Mouse (Mus musculus) embryonic facial prominence, embryonic 10.5 days (tissue): Measurements from ENCODE around the gene Gprasp1. TPM values are rescaled to one million over a fixed set of nuclear protein-coding genes. Genes with fewer than 3 reads are reported as not detected.
"Not testable (repeated sequence)": the region's sequence is repeated elsewhere in the genome, so short reads cannot be mapped to it uniquely, and the experiment has no call there.

ENCODE experiments used
- DNase-seq: peaks from one replicate; pipeline ENCODE4 v3.0.0-alpha.2; 2017; ENCODE audit warnings: low spot score
- H3K27ac ChIP-seq: fragments of 300-500 bp; sonication (generic); replicated peaks from 2 replicates; pipeline ENCODE4 v1.5.1; 2016; ENCODE audit warnings: mild to moderate bottlenecking
- H3K27me3 ChIP-seq: fragments of 300-500 bp; sonication (generic); replicated peaks from 2 replicates; pipeline ENCODE4 v1.6.1; 2016; ENCODE audit warnings: low read depth, mild to moderate bottlenecking; ENCODE audit not compliant: poor library complexity, severe bottlenecking
- H3K36me3 ChIP-seq: fragments of 300-500 bp; sonication (generic); replicated peaks from 2 replicates; pipeline ENCODE4 v1.6.1; 2016; ENCODE audit warnings: mild to moderate bottlenecking, moderate library complexity
- H3K4me1 ChIP-seq: fragments of 300-500 bp; sonication (generic); 2 replicates; pipeline ENCODE4 v1.6.1; 2016
- H3K4me3 ChIP-seq: fragments of 300-500 bp; sonication (generic); 2 replicates; pipeline ENCODE4 v1.5.1; 2016; ENCODE audit warnings: mild to moderate bottlenecking, moderate library complexity
- H3K9me3 ChIP-seq: fragments of 300-500 bp; sonication (generic); 2 replicates; pipeline ENCODE4 v1.6.1; 2016; ENCODE audit warnings: mild to moderate bottlenecking
- WGBS: fragments of 180-500 bp; shearing (Covaris S2); methylation state at CpG from one replicate; pipeline ENCODE4 v1.1.7; 2016; 5-methylcytosine and 5-hydroxymethylcytosine counted together
- polyA plus RNA-seq: library from polyadenylated mRNA; unstranded; fragments of >200 nt; fragmentation: Nextera tagmentation; extraction: Ambion mirVana; gene quantifications from 2 replicates; pipeline ENCODE4 v1.2.1, GENCODE M21; 2016

Gprasp1 gene
- polyA plus RNA-seq, 1 experiment from 2014 or later, result 55.4 TPM

- Histone ChIP-seq H3K27ac (no peak overlapping the region), H3K9me3 (no peaks in the 10 kb centered on the region), H3K27me3 (peaks cover 7% of the 10 kb centered on the region; the same call in 1 of the 2 replicates), H3K36me3 (peaks cover 4% of the 10 kb centered on the region; the same call in 1 of the 2 replicates), H3K4me1 (no peaks in the 10 kb centered on the region), H3K4me3 (no peak overlapping the region)
- WGBS, result 84% methylated on average over 2 of the region's 2 CpGs
- DNase-seq, result no peak
Observed at GRCm38 (mm10) chrX:135768565-135768964, 26.0 kb downstream of the Gprasp1 start.

DNA sequence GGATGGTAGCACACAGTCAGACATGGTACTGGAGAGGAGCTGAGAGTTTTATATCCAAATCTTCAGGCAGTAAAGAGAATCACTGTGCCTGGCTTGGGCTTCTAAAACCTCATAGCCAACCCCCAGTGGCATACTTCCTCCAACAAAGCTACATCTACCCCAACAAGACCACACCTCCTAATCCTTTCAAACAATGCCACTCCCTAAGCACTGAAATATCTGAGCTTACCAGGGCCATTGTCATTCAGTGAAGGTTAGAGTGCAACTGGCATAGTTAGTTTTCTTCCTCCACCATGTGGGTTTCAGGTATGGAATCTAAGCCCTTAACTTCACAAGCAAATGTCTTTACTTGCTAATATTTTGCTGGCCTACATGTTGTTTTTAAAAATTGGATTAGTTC, 49.0 kb downstream of the Gprasp1 start:
- Histone ChIP-seq H3K9me3 (no peaks in the 10 kb centered on the region), H3K36me3 (no peaks in the 10 kb centered on the region), H3K27me3 (peaks cover 5% of the 10 kb centered on the region; the same call in 1 of the 2 replicates), H3K4me3 (no peak overlapping the region), H3K27ac (no peak overlapping the region), H3K4me1 (no peaks in the 10 kb centered on the region)
- DNase-seq, result no peak

- Histone ChIP-seq H3K36me3 (no peaks in the 10 kb centered on the region), H3K27ac (no peak overlapping the region), H3K9me3 (no peaks in the 10 kb centered on the region), H3K4me1 (no peaks in the 10 kb centered on the region), H3K27me3 (peaks cover 5% of the 10 kb centered on the region; the same call in 1 of the 2 replicates), H3K4me3 (no peak overlapping the region)
- DNase-seq, result no peak
- WGBS, result 81% methylated on average over 6 of the region's 6 CpGs
Observed at GRCm38 (mm10) chrX:135792326-135792725, 49.8 kb downstream of the Gprasp1 start.

- Histone ChIP-seq H3K36me3 (peaks cover 21% of the 10 kb centered on the region), H3K4me3 (peak overlapping the region; percentile 69), H3K27ac (peak overlapping the region; percentile 82)
- 19% methylated on average over 27 of the region's 27 CpGs for WGBS
- H3K9me3 ChIP-seq, H3K27me3 ChIP-seq, H3K4me1 ChIP-seq: not testable (repeated sequence)
- peak; percentile 78 for DNase-seq
Observed at GRCm38 (mm10) chrX:135795591-135796304, 53.2 kb downstream of the Gprasp1 start.

DNA sequence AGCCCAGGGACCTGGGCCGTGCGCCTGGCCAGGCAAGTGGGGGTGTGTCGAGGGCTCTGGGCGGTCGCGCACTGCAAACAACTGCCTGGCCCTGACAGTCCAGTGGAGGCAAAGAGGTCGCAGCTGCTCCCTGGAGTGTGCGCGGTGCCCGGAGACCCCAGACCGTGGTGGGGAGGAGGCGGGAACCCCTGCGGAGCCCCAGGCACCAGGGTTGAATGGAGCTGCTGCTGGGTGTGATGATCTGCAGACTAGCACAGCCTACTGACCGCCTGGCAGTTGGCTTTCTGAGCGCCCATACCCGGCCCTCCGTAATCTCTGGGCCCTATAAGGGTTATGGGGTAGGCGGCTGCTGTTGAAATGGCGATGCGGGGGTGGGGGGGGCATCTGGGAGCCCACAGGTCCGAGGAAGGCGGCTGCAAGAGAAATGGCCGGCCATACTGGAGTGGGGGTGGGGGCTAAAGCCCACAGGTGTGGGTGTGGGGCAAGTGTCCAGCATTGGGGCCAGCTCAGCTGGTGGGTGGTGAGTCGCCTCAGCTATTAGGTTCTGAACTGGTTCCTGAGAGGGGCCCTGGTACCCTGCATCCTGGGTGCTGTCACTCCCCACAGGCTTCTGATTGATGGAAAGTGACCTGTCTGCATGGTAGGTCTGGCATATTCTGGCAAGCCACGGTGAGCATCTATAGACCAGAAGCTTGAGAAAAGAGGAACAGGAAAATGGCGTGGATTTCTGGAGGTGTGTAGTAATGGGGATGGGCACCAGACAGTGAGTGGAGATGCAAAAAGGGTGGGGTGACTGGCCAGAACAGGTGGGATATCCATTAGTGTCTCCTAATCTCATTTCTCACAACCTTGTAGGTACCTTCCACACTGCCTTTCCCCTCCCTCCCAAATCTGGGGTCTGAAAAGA, 54.0 kb downstream of the Gprasp1 start:
- peak overlapping the region; percentile 69 for H3K4me3 ChIP-seq
- 17% methylated on average over 26 of the region's 26 CpGs for WGBS
- H3K4me1 ChIP-seq, H3K9me3 ChIP-seq, H3K27me3 ChIP-seq: not testable (repeated sequence)
- H3K27ac ChIP-seq, result peak overlapping the region; percentile 82
- peak; percentile 29 for DNase-seq
- peaks cover 29% of the 10 kb centered on the region for H3K36me3 ChIP-seq

DNA sequence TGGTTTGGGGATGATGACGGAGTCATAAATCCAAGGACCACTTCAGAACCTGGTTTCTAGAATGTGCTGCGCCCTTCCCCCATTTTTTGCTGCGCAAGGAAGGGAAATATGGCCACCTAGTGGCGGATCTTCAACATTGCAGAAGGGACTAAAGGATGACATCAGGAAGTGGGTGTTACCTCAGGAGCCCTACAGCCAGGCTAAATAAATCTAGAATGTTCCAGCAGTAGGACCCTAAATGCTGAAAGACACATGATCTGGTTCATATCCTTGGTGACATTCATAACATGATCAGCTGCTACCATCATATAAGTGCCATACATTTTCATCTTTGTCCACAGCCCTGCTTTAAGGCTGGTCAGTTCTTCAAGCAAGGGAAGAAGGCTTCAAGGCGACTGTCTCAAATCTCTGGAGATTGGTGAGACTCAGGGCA, 54.7 kb downstream of the Gprasp1 start, which contains the start of gene Bhlhb9:
Gene Bhlhb9, plus strand, starts transcription at position 383 of the 433 bp plus-strand sequence.
- H3K27me3 ChIP-seq, H3K4me1 ChIP-seq, H3K9me3 ChIP-seq: not testable (repeated sequence)
- H3K4me3 ChIP-seq, result peak within 1 kb of the TSS; percentile 69
- 26% methylated on average over 5 of the region's 5 CpGs for WGBS
- DNase-seq, result peak; percentile 29
- peaks cover 35% of the 10 kb centered on the region for H3K36me3 ChIP-seq
- H3K27ac ChIP-seq, result peak within 1 kb of the TSS; percentile 82

- Histone ChIP-seq H3K36me3 (peaks cover 35% of the 10 kb centered on the region), H3K4me3 (no peak overlapping the region), H3K27me3 (0 out of 2 replicates have a peak, but pooled peaks cover 10% of the 10 kb centered on the region), H3K9me3 (no peaks in the 10 kb centered on the region), H3K4me1 (no peaks in the 10 kb centered on the region), H3K27ac (no peak overlapping the region)
- 89% methylated on average over 3 of the region's 3 CpGs for WGBS
- no peak for DNase-seq
Observed at GRCm38 (mm10) chrX:135804149-135804548, 61.6 kb downstream of the Gprasp1 start.

DNA sequence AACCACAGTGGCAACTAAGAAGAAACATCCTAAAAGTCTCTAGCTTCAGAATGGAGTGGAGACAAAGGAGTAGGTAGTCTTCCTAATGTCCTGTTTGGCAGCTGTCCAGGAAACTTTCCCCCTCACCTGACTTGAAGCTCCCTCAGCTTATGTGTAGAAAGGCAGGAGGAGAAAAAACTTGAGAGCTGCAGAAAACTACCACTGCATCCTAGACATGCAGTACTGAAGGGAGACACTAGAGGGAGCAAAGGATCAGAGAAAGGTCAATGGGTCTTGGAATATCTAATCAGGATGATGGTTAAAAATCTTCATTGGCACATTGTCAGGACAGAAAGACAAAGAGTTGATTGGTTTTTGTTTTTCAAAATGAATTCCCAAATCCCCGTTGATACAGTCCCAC, 63.2 kb downstream of the Gprasp1 start:
- H3K4me1 ChIP-seq, result no peaks in the 10 kb centered on the region
- WGBS, result 13% methylated on average over 1 of the region's 1 CpGs
- H3K27ac ChIP-seq, result no peak overlapping the region
- no peaks in the 10 kb centered on the region for H3K9me3 ChIP-seq
- peak; percentile 11 for DNase-seq
- no peak overlapping the region for H3K4me3 ChIP-seq
- H3K36me3 ChIP-seq, result peaks cover 19% of the 10 kb centered on the region
- H3K27me3 ChIP-seq, result 0 out of 2 replicates have a peak, but pooled peaks cover 14% of the 10 kb centered on the region

DNA sequence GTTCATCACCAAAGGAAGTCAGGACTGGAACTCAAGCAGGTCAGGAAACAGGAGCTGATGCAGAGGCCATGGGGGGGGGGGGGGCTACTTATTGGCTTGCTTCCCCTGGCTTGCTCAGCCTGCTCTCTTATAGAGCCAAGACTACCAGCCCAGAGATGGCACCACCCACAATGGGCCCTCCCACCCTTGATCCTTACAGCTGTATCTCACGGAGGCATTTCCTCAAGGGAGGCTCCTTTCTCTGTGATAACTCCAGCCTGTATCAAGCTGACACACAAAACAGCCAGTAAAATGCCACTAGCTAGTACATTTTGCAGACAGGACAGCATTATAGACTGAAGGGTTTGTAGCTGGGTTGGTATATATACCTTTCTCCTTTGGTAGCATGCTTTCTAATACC, 93.4 kb downstream of the Gprasp1 start:
- H3K9me3 ChIP-seq, DNase-seq, H3K4me1 ChIP-seq, H3K27ac ChIP-seq, H3K4me3 ChIP-seq, H3K36me3 ChIP-seq: not testable (repeated sequence)
- WGBS, result 36% methylated on average over 1 of the region's 1 CpGs
- H3K27me3 ChIP-seq, result peaks cover 26% of the 10 kb centered on the region

GRCm38 (mm10) chrX:135837896-135838295, 95.4 kb downstream of the Gprasp1 start:
- peaks cover 4% of the 10 kb centered on the region; the same call in 1 of the 2 replicates for H3K4me1 ChIP-seq
- no peak for DNase-seq

DNA sequence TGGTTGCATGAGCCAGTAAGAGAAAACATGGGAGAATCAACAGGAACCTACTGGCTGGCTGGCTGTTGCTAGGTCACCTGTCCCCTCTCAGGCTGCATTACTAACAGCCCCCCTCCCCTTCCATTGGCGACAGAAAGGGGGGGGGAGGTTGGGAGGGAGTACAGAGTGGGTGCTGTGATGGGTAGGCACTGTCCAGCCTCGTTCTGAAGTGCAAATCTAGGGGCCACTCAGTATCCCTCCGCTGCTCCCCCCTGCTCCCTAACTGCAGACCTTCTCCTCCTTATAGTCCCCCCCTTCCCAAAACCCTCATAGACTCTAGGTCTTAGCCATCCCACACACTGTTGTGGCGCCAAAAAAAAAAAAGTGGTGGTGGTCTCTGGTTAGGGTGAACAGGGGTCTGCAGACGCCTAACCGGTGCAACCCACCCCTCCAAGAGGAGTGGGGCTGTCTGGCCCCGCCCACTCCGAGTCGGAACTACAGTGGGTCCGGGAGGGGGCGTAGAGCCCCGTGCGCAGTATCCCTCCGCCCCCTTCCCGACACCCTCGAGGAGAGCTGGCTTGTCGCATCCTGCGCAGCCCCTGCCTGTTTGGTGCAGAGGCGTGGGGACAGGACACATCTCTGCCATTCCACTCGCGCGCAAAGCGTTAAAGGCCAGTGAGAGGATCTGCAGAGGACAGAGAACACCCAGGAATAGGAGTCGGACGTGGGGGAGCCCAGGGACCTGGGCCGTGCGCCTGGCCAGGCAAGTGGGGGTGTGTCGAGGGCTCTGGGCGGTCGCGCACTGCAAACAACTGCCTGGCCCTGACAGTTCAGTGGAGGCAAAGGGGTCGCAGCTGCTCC, 96.2 kb downstream of the Gprasp1 start, which contains the start of gene Gprasp2:
Gene Gprasp2, plus strand, starts transcription at position 514 of the 840 bp plus-strand sequence.
- peak within 1 kb of the TSS; percentile 54; the same call in 1 of the 2 replicates for H3K27ac ChIP-seq
- not testable (repeated sequence) for H3K4me1 ChIP-seq, H3K36me3 ChIP-seq, H3K9me3 ChIP-seq
- WGBS, result 28% methylated on average over 32 of the region's 32 CpGs
- peaks cover 29% of the 10 kb centered on the region for H3K27me3 ChIP-seq
- peak within 1 kb of the TSS; percentile 63 for H3K4me3 ChIP-seq
- DNase-seq, result peak; percentile 72

More at GRCm38 (mm10) chrX:135837896-135838295, 95.4 kb downstream of the Gprasp1 start:
- Histone ChIP-seq H3K27ac (no peak overlapping the region), H3K9me3 (no peaks in the 10 kb centered on the region), H3K27me3 (peaks cover 23% of the 10 kb centered on the region), H3K36me3 (peaks cover 6% of the 10 kb centered on the region; the same call in 1 of the 2 replicates), H3K4me3 (no peak overlapping the region)
- 77% methylated on average over 2 of the region's 2 CpGs for WGBS
